Mouse (Mus musculus) brain, embryonic 14.5 days (tissue): ENCODE results near the gene Spata31d1a.

Experiments used
- CTCF ChIP-seq: fragments of 200-500 bp; IDR thresholded peaks from 2 replicates; pipeline ENCODE4 v1.5.1; 2012; ENCODE audit warnings: inconsistent platforms, mild to moderate bottlenecking, moderate library complexity, borderline replicate concordance; ENCODE audit not compliant: insufficient read depth, insufficient read length; ENCODE audit errors: extremely low read depth
- POLR2A ChIP-seq: fragments of 200-500 bp; IDR thresholded peaks from 2 replicates; pipeline ENCODE4 v1.6.1; 2012; ENCODE audit warnings: mild to moderate bottlenecking, inconsistent platforms, borderline replicate concordance; ENCODE audit not compliant: poor library complexity, insufficient read depth, insufficient read length, severe bottlenecking; ENCODE audit errors: extremely low read depth

DNA sequence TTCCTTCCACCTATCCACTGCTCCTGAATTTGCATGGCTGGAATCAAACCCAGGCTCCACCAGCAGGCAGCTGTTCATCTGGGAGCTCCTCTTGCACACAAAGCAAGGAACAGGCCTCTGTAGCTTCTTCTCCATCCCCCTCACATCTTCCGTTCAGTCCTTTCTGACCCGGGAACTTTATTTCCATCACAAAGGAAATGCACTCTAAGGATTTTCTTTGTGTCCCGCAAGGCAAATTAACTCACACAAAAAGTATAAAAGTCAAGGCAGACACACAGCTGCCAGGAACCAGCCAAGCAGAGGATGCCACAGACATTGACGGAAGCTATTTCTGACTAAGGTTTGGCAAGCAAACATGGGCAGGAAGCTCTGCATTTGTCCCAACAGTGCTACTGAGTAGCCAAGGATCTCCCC is 53.1 kb downstream of the Spata31d1a start:
- TF ChIP-seq CTCF (no peak), POLR2A (no peak)
